Mouse (Mus musculus) ES-E14 (cell line): ENCODE measurements around the gene Gfi1.

Experiments used
- CHD2 ChIP-seq: IDR thresholded peaks from 2 replicates; pipeline ENCODE4 v1.6.1; 2014; ENCODE audit warnings: mild to moderate bottlenecking, low read depth, low read length, inconsistent platforms
- ZNF384 ChIP-seq: IDR thresholded peaks from 2 replicates; pipeline ENCODE4 v1.6.1; 2012; ENCODE audit warnings: low read depth, low read length, inconsistent platforms

- TF ChIP-seq ZNF384, result no peak
- no peak for TF ChIP-seq CHD2
Measured at GRCm38 (mm10) chr5:107684380-107684779, 41.5 kb downstream of the Gfi1 start.
